Mouse (Mus musculus): ENCODE measurements around the gene Nrxn3.

Gene Nrxn3

GRCm38 (mm10) chr12:88812173-88812572 lies 89.5 kb downstream of the Nrxn3 start:
- DNase-seq (ENCODE audit: low spot score in 2 of 2): no peak

GRCm38 (mm10) chr12:88816865-88817264 lies 94.2 kb downstream of the Nrxn3 start:
- no peak for DNase-seq (ENCODE audit: low spot score in 2 of 2)

- no peak for DNase-seq (ENCODE audit: low spot score in 2 of 2)
These were observed 96.1 kb downstream of the Nrxn3 start for GRCm38 (mm10) chr12:88818622-88819334.

GRCm38 (mm10) chr12:88819335-88819709 lies 96.6 kb downstream of the Nrxn3 start:
- no peak for DNase-seq (ENCODE audit: low spot score in 2 of 2)

- no peak for DNase-seq (ENCODE audit: low spot score in 2 of 2)
These were observed 97.5 kb downstream of the Nrxn3 start for GRCm38 (mm10) chr12:88820131-88820530.

GRCm38 (mm10) chr12:88830851-88831250 lies 108.2 kb downstream of the Nrxn3 start:
- no peak for DNase-seq (ENCODE audit: low spot score in 2 of 2)

GRCm38 (mm10) chr12:88835821-88836220 lies 113.1 kb downstream of the Nrxn3 start:
- no peak for DNase-seq (ENCODE audit: low spot score in 2 of 2)

GRCm38 (mm10) chr12:88839724-88840123 lies 117.0 kb downstream of the Nrxn3 start:
- DNase-seq (ENCODE audit: low spot score in 2 of 2): peak in 1 of 2 experiments; percentile 19

GRCm38 (mm10) chr12:88841350-88841749 lies 118.7 kb downstream of the Nrxn3 start:
- no peak for DNase-seq (ENCODE audit: low spot score in 2 of 2)

- DNase-seq (ENCODE audit: low spot score in 2 of 2): no peak
These were observed 127.9 kb downstream of the Nrxn3 start for GRCm38 (mm10) chr12:88850400-88851179.

- DNase-seq (ENCODE audit: low spot score in 2 of 2): no peak
These were observed 131.4 kb downstream of the Nrxn3 start for GRCm38 (mm10) chr12:88854039-88854438.

GRCm38 (mm10) chr12:88857701-88858100 lies 135.0 kb downstream of the Nrxn3 start:
- DNase-seq (ENCODE audit: low spot score in 2 of 2): no peak

- DNase-seq (ENCODE audit: low spot score in 2 of 2): no peak
These were observed 137.0 kb downstream of the Nrxn3 start for GRCm38 (mm10) chr12:88859456-88860345.

- no peak for DNase-seq (ENCODE audit: low spot score in 2 of 2)
These were observed 137.7 kb downstream of the Nrxn3 start for GRCm38 (mm10) chr12:88860397-88860796.

- no peak for DNase-seq (ENCODE audit: low spot score in 2 of 2)
These were observed 140.4 kb downstream of the Nrxn3 start for GRCm38 (mm10) chr12:88863069-88863468.

GRCm38 (mm10) chr12:88868288-88868687 lies 145.6 kb downstream of the Nrxn3 start:
- no peak for DNase-seq (ENCODE audit: low spot score in 2 of 2)

- no peak for DNase-seq (ENCODE audit: low spot score in 2 of 2)
These were observed 174.7 kb downstream of the Nrxn3 start for GRCm38 (mm10) chr12:88897331-88897730.

- DNase-seq (ENCODE audit: low spot score in 2 of 2): no peak
These were observed 177.5 kb downstream of the Nrxn3 start for GRCm38 (mm10) chr12:88900014-88900727.

- no peak for DNase-seq (ENCODE audit: low spot score in 2 of 2)
These were observed 178.0 kb downstream of the Nrxn3 start for GRCm38 (mm10) chr12:88900728-88901080.

- peak; percentile 27 to 32 for DNase-seq (ENCODE audit: low spot score in 2 of 2)
These were observed 188.1 kb downstream of the Nrxn3 start for GRCm38 (mm10) chr12:88910761-88911160.

- DNase-seq (ENCODE audit: low spot score in 2 of 2): no peak
These were observed 194.1 kb downstream of the Nrxn3 start for GRCm38 (mm10) chr12:88916752-88917151.

GRCm38 (mm10) chr12:88924896-88925295 lies 202.2 kb downstream of the Nrxn3 start:
- no peak for DNase-seq (ENCODE audit: low spot score in 2 of 2)

All from frontal cortex, postnatal 10 days (tissue).